ENCODE assay signal across 8 mouse cellular contexts in the genomic region with DNA sequence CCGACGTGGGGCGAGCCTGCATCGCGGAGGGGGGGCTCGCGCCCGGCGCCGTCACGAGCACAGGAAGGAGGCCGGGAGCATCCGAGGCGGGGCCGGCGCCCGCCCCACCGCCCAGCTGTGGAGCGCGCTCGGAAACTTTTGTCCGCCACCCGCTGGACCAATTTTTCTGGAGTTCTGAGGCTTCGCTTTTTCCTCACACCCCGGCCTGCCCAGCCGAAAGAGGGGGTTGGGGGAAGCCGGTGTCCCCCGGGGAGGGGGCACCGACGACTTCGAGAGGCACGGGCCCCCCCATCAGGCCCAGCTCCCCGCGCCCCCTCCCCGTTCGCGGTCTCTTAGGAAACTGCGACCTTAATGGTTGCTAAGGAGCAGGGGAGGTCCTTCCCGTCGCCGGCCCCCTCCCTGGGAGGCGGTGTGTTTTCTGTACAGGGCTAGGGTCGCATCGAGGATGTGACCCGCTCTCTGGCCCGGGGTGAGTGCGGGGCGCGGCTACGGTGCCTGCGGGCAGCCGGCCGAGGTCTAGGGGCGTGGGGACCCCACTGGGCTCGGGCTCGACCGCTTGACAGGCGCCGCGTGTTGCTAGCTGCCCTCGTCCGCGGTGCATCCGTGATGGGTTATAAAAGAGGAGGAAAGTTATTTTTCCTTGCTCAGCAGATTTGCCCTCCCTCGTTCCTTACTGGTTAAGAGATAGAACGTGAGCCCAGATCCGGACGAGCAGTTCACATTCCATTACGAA. TPM values are rescaled to one million over a fixed set of nuclear protein-coding genes. Genes with fewer than 3 reads are reported as not detected.
A peak's percentile ranks its signal among the peaks of the same experiment; 100 is the strongest.
DNase-seq lines count a peak whose midpoint lies in the region; ATAC-seq lines count a peak whose summit lies in the region.

No protein-coding gene starts in this region.

- H3K27me3 ChIP-seq in embryonic facial prominence, embryonic 10.5 days (replicated peaks; ENCODE audit: low read depth, poor library complexity, severe bottlenecking) = peaks cover 31% of the 10 kb centered on the region
- H3K27me3 ChIP-seq in heart, embryonic 11.5 days (ENCODE audit: control insufficient read depth, insufficient read depth, low read length) = no peaks in the 10 kb centered on the region
- H3K27me3 ChIP-seq in kidney, embryonic 14.5 days (ENCODE audit: control insufficient read depth, insufficient read depth, low read length) = no peaks in the 10 kb centered on the region

- peaks cover 61% of the 10 kb centered on the region for H3K4me1 ChIP-seq in embryonic facial prominence, embryonic 10.5 days
- peaks cover 45% of the 10 kb centered on the region for H3K4me1 ChIP-seq in heart, embryonic 11.5 days (ENCODE audit: control insufficient read depth, insufficient read depth, low read length)
- H3K4me1 ChIP-seq in kidney, embryonic 14.5 days (ENCODE audit: control insufficient read depth, insufficient read depth, low read length) = peaks cover 42% of the 10 kb centered on the region

- peak overlapping the region; percentile 94 for H3K4me2 ChIP-seq in heart, embryonic 11.5 days
- H3K4me2 ChIP-seq in kidney, embryonic 14.5 days (replicated peaks; ENCODE audit: low read depth, low read length) = peak overlapping the region; percentile 98

- no peaks in the 10 kb centered on the region for H3K36me3 ChIP-seq in embryonic facial prominence, embryonic 10.5 days (replicated peaks)
- H3K36me3 ChIP-seq in heart, embryonic 11.5 days (ENCODE audit: control insufficient read depth, insufficient read depth, low read length) = no peaks in the 10 kb centered on the region
- H3K36me3 ChIP-seq in kidney, embryonic 14.5 days (ENCODE audit: control insufficient read depth, insufficient read depth, low read length) = no peaks in the 10 kb centered on the region

- peak; percentile 62 for ATAC-seq in heart, embryonic 11.5 days (replicated peaks; ENCODE audit: insufficient number of reproducible peaks, low FRiP score, low TSS enrichment)
- ATAC-seq in kidney, embryonic 14.5 days (ENCODE audit: low FRiP score, low TSS enrichment) = peak; percentile 62

- H3K9ac ChIP-seq in heart, embryonic 11.5 days (ENCODE audit: low read depth, low read length) = peak overlapping the region; percentile 93
- H3K9ac ChIP-seq in kidney, embryonic 14.5 days (ENCODE audit: low read depth, low read length) = peak overlapping the region; percentile 91

- peak; percentile 75 for DNase-seq in 3T3-L1 (ENCODE audit: low read depth, low spot score)
- DNase-seq in MN1 (ENCODE audit: low spot score) = peak; percentile 10
- peak; percentile 80 for DNase-seq in embryonic facial prominence, embryonic 10.5 days (ENCODE audit: low spot score)
- DNase-seq in lung, postnatal 14 days = peak; percentile 79
- DNase-seq in retina, postnatal 1 day = peak; percentile 70
- DNase-seq in urinary bladder, postnatal 25 days (ENCODE audit: low spot score) = peak; percentile 49

- H3K4me3 ChIP-seq in embryonic facial prominence, embryonic 10.5 days = peak overlapping the region; percentile 89
- H3K4me3 ChIP-seq in heart, embryonic 11.5 days (ENCODE audit: low read depth, low read length) = peak overlapping the region; percentile 86
- peak overlapping the region; percentile 87 for H3K4me3 ChIP-seq in kidney, embryonic 14.5 days (ENCODE audit: low read length)

- H3K27ac ChIP-seq in embryonic facial prominence, embryonic 10.5 days (replicated peaks) = peak overlapping the region; percentile 94
- H3K27ac ChIP-seq in heart, embryonic 11.5 days (ENCODE audit: low read depth, low read length) = peak overlapping the region; percentile 92
- H3K27ac ChIP-seq in kidney, embryonic 14.5 days (ENCODE audit: low read depth, low read length) = peak overlapping the region; percentile 85

- WGBS in embryonic facial prominence, embryonic 10.5 days = under 1% methylated on average over 69 of the region's 69 CpGs
- WGBS in heart, embryonic 11.5 days (ENCODE audit: insufficient replicate concordance) = under 1% methylated on average over 61 of the region's 69 CpGs
- 1% methylated on average over 56 of the region's 69 CpGs for WGBS in kidney, embryonic 14.5 days

- H3K9me3 ChIP-seq in embryonic facial prominence, embryonic 10.5 days = no peaks in the 10 kb centered on the region
- no peaks in the 10 kb centered on the region for H3K9me3 ChIP-seq in heart, embryonic 11.5 days (replicated peaks; ENCODE audit: control insufficient read depth, low read length)
- no peaks in the 10 kb centered on the region for H3K9me3 ChIP-seq in kidney, embryonic 14.5 days (ENCODE audit: control insufficient read depth, low read length)

RNA-seq across cellular contexts. Expression of gene Rreb1, which starts 49.2 kb away (rescaled TPM):
- 6.0 and 6.4 TPM in 2 replicates for polyA plus RNA-seq in embryonic facial prominence, embryonic 10.5 days (2016; fragmentation: Nextera tagmentation; extraction: Ambion mirVana)
- polyA plus RNA-seq in heart, embryonic 11.5 days (2014; fragmentation: Nextera tagmentation; extraction: Ambion mirVana) = 11.4 and 16.6 TPM in 2 replicates
- 12.2 and 16.7 TPM in 2 replicates for polyA plus RNA-seq in kidney, embryonic 14.5 days (2014; fragmentation: Nextera tagmentation; extraction: Ambion mirVana)

Comparison
In these comparisons a context has a peak if more than half of its experiments do, and no peak if none do; other contexts are left out.
1. Peak in every context shown above with its lines: DNase-seq, ATAC-seq, H3K4me3 ChIP-seq and H3K27ac ChIP-seq.
2. DNase-seq: peak in every context shown above with its lines; median percentile 80 in embryonic facial prominence, embryonic 10.5 days; 79 in lung, postnatal 14 days; 75 in 3T3-L1; 70 in retina, postnatal 1 day; 49 in urinary bladder, postnatal 25 days; 10 in MN1.